Mouse (Mus musculus): ENCODE results near the gene Mdga2.
A peak's percentile ranks its signal among the peaks of the same experiment; 100 is the strongest.

Mdga2 gene

GRCm38 (mm10) chr12:67222221-67223025 lies at the start of gene Mdga2:
TSS of gene Mdga2 (minus strand) at chr12:67222549.
- peak in 1 of 2 experiments; percentile 54 for DNase-seq (ENCODE audit: low spot score in 2 of 2)

- DNase-seq (ENCODE audit: low spot score in 2 of 2): no peak
These were observed 45.1 kb upstream of the Mdga2 start for GRCm38 (mm10) chr12:67267409-67267808.

GRCm38 (mm10) chr12:67223530-67223929 lies 1.2 kb upstream of the Mdga2 start:
- DNase-seq (ENCODE audit: low spot score in 2 of 2): no peak

GRCm38 (mm10) chr12:67221329-67222220 lies 774 bp downstream of the Mdga2 start:
- DNase-seq (ENCODE audit: low spot score in 2 of 2): peak; percentile 62 to 72

- DNase-seq (ENCODE audit: low spot score in 2 of 2): peak; percentile 62 to 67
These were observed 1.6 kb downstream of the Mdga2 start for GRCm38 (mm10) chr12:67220641-67221231.

- peak in 1 of 2 experiments; percentile 10 for DNase-seq (ENCODE audit: low spot score in 2 of 2)
These were observed 2.3 kb downstream of the Mdga2 start for GRCm38 (mm10) chr12:67220041-67220440.

GRCm38 (mm10) chr12:67219564-67219963 lies 2.8 kb downstream of the Mdga2 start:
- DNase-seq (ENCODE audit: low spot score in 2 of 2): no peak

GRCm38 (mm10) chr12:67212801-67213200 lies 9.5 kb downstream of the Mdga2 start:
- DNase-seq (ENCODE audit: low spot score in 2 of 2): no peak

GRCm38 (mm10) chr12:67178155-67178554 lies 44.2 kb downstream of the Mdga2 start:
- no peak for DNase-seq (ENCODE audit: low spot score in 2 of 2)

GRCm38 (mm10) chr12:67156569-67157237 lies 65.6 kb downstream of the Mdga2 start:
- DNase-seq (ENCODE audit: low spot score in 2 of 2): no peak

GRCm38 (mm10) chr12:67153077-67153476 lies 69.3 kb downstream of the Mdga2 start:
- DNase-seq (ENCODE audit: low spot score in 2 of 2): no peak

GRCm38 (mm10) chr12:67141605-67142004 lies 80.7 kb downstream of the Mdga2 start:
- DNase-seq (ENCODE audit: low spot score in 2 of 2): no peak

- no peak for DNase-seq (ENCODE audit: low spot score in 2 of 2)
These were observed 82.2 kb downstream of the Mdga2 start for GRCm38 (mm10) chr12:67140131-67140530.

GRCm38 (mm10) chr12:67127457-67127856 lies 94.9 kb downstream of the Mdga2 start:
- no peak for DNase-seq (ENCODE audit: low spot score in 2 of 2)

- no peak for DNase-seq (ENCODE audit: low spot score in 2 of 2)
These were observed 98.5 kb downstream of the Mdga2 start for GRCm38 (mm10) chr12:67123874-67124273.

GRCm38 (mm10) chr12:67118652-67119515 lies 103.5 kb downstream of the Mdga2 start:
- DNase-seq (ENCODE audit: low spot score in 2 of 2): no peak

- no peak for DNase-seq (ENCODE audit: low spot score in 2 of 2)
These were observed 118.2 kb downstream of the Mdga2 start for GRCm38 (mm10) chr12:67104171-67104570.

- DNase-seq (ENCODE audit: low spot score in 2 of 2): no peak
These were observed 127.9 kb downstream of the Mdga2 start for GRCm38 (mm10) chr12:67094414-67094813.

GRCm38 (mm10) chr12:67090420-67090965 lies 131.9 kb downstream of the Mdga2 start:
- no peak for DNase-seq (ENCODE audit: low spot score in 2 of 2)

All from frontal cortex, postnatal 10 days (tissue).